Mouse (Mus musculus): ENCODE data around the gene Adrm1. TPM values are rescaled to one million over a fixed set of nuclear protein-coding genes. Genes with fewer than 3 reads are reported as not detected.
"Not testable (repeated sequence)": the region's sequence is repeated elsewhere in the genome, so short reads cannot be mapped to it uniquely, and the experiment has no call there.

The Adrm1 gene
- polyA plus RNA-seq, 1 experiment = 80.0 TPM

DNA sequence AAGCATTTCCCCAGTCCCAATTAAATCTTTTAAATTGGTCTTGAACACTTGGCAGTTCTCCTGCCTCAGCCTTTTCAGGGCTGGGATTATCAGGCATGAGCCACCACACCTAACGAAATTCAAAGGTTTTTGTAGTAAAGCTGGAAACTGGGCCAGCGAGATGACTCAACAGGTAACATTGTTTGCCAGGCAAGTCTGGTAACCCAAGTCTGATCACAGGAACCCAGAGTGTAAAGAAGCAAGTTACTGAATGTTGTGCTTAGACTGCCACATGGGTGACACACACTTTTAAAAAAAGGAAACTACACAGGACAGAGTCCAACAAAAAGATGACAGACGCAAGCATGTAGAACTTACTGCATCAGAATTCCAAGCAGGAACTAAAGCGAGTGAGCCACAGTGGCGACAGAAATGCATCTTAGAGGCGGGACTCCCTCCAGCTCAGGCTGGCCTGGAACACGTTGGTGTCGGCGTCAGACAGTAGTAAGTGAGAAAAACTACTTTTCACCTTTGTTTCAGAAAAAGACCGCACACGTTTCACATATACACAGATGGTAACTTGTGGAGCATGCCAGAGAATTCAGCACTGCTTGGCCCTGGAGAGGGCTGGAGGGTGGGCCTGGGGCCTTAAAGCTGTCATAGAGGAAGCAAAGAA, 1.0 kb upstream of the Adrm1 start:
- H3K4me3 ChIP-seq (ENCODE audit: insufficient read depth, low read depth, low read length) = no peak overlapping the region
- no peaks in the 10 kb centered on the region for H3K27me3 ChIP-seq (replicated peaks; ENCODE audit: control insufficient read depth, insufficient read depth, low read length)
- H3K36me3 ChIP-seq (ENCODE audit: control insufficient read depth, insufficient read depth, low read length) = no peaks in the 10 kb centered on the region
- DNase-seq = no peak
- H3K4me1 ChIP-seq (ENCODE audit: control insufficient read depth, insufficient read depth, low read length) = peaks cover 15% of the 10 kb centered on the region; the same call in 1 of the 2 replicates
- no peak overlapping the region for H3K27ac ChIP-seq (ENCODE audit: insufficient read depth, low read depth, low read length)
- WGBS = 85% methylated on average over 11 of the region's 11 CpGs
- TF ChIP-seq POLR2A (IDR thresholded peaks at IDR 0.05; ENCODE audit: low read depth, low read length) (no peak), CTCF (conservative IDR thresholded peaks at IDR 0.05; ENCODE audit: insufficient read depth, insufficient read length, low read depth, low read length) (no peak)

DNA sequence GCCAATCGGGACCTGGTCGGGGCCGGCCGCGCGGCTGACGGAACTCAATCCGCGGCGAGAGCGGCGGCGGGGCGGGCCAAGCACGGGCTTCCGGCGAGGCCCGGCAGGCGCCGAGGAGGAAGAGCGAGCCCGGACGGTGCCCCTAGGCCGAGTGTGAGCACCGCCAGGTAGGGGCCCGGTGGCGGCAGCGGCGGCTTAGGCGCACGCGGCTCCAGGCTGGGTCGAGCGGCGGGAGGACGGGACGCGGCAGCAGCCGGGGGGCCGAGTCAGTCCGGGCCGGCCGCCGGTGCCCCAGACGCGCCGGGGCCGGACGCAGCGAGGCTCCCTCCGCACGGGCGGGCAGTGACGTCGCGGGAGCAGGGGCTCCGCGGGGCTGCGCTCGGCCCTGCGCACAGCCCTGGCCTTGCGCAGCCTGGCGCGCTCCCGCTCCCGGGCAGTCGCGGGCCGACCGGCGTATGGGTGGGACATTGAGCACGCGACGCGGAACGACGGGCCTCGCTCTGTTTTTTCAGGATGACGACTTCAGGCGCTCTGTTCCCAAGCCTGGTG, 311 bp downstream of the Adrm1 start:
- no peak for DNase-seq
- peak overlapping the region; percentile 94 for H3K4me3 ChIP-seq (ENCODE audit: insufficient read depth, low read depth, low read length)
- WGBS = under 1% methylated on average over 80 of the region's 80 CpGs
- 0 out of 2 replicates have a peak, but pooled peaks cover 1% of the 10 kb centered on the region for H3K36me3 ChIP-seq (ENCODE audit: control insufficient read depth, insufficient read depth, low read length)
- no peaks in the 10 kb centered on the region for H3K27me3 ChIP-seq (replicated peaks; ENCODE audit: control insufficient read depth, insufficient read depth, low read length)
- no peak for TF ChIP-seq CTCF (conservative IDR thresholded peaks at IDR 0.05; ENCODE audit: insufficient read depth, insufficient read length, low read depth, low read length)
- TF ChIP-seq POLR2A (IDR thresholded peaks at IDR 0.05; ENCODE audit: low read depth, low read length) = peak; percentile 17
- peak overlapping the region; percentile 59 for H3K27ac ChIP-seq (ENCODE audit: insufficient read depth, low read depth, low read length)
- peaks cover 15% of the 10 kb centered on the region; the same call in 1 of the 2 replicates for H3K4me1 ChIP-seq (ENCODE audit: control insufficient read depth, insufficient read depth, low read length)

- no peak for DNase-seq
- TF ChIP-seq POLR2A (IDR thresholded peaks at IDR 0.05; ENCODE audit: low read depth, low read length) (no peak), CTCF (conservative IDR thresholded peaks at IDR 0.05; ENCODE audit: insufficient read depth, insufficient read length, low read depth, low read length) (no peak)
- Histone ChIP-seq H3K27me3 (replicated peaks; ENCODE audit: control insufficient read depth, insufficient read depth, low read length) (no peaks in the 10 kb centered on the region), H3K4me1 (ENCODE audit: control insufficient read depth, insufficient read depth, low read length) (peaks cover 15% of the 10 kb centered on the region; the same call in 1 of the 2 replicates), H3K36me3 (ENCODE audit: control insufficient read depth, insufficient read depth, low read length) (peaks cover 5% of the 10 kb centered on the region; the same call in 1 of the 2 replicates), H3K27ac (ENCODE audit: insufficient read depth, low read depth, low read length) (no peak overlapping the region), H3K4me3 (ENCODE audit: insufficient read depth, low read depth, low read length) (peak overlapping the region; percentile 94)
- 2% methylated on average over 9 of the region's 9 CpGs for WGBS
Observed at GRCm38 (mm10) chr2:180172152-180172551, 867 bp downstream of the Adrm1 start.

GRCm38 (mm10) chr2:180173163-180173562, 1.9 kb downstream of the Adrm1 start:
- no peak overlapping the region; the same call in 1 of the 2 replicates for H3K4me3 ChIP-seq (ENCODE audit: insufficient read depth, low read depth, low read length)
- WGBS = 64% methylated on average over 4 of the region's 4 CpGs

GRCm38 (mm10) chr2:180173711-180174110, 2.4 kb downstream of the Adrm1 start:
- not testable (repeated sequence) for H3K36me3 ChIP-seq (ENCODE audit: control insufficient read depth, insufficient read depth, low read length); H3K4me3 ChIP-seq (ENCODE audit: insufficient read depth, low read depth, low read length); DNase-seq; H3K27me3 ChIP-seq (replicated peaks; ENCODE audit: control insufficient read depth, insufficient read depth, low read length); H3K27ac ChIP-seq (ENCODE audit: insufficient read depth, low read depth, low read length)
- WGBS = 60% methylated on average over 8 of the region's 8 CpGs
- peaks cover 15% of the 10 kb centered on the region; the same call in 1 of the 2 replicates for H3K4me1 ChIP-seq (ENCODE audit: control insufficient read depth, insufficient read depth, low read length)

More at GRCm38 (mm10) chr2:180173163-180173562, 1.9 kb downstream of the Adrm1 start:
- no peak overlapping the region for H3K27ac ChIP-seq (ENCODE audit: insufficient read depth, low read depth, low read length)
- peaks cover 9% of the 10 kb centered on the region for H3K36me3 ChIP-seq (ENCODE audit: control insufficient read depth, insufficient read depth, low read length)
- H3K4me1 ChIP-seq (ENCODE audit: control insufficient read depth, insufficient read depth, low read length) = peaks cover 15% of the 10 kb centered on the region; the same call in 1 of the 2 replicates
- TF ChIP-seq CTCF (conservative IDR thresholded peaks at IDR 0.05; ENCODE audit: insufficient read depth, insufficient read length, low read depth, low read length) (peak; percentile 48; the same call in 1 of the 2 replicates), POLR2A (IDR thresholded peaks at IDR 0.05; ENCODE audit: low read depth, low read length) (no peak)
- no peaks in the 10 kb centered on the region for H3K27me3 ChIP-seq (replicated peaks; ENCODE audit: control insufficient read depth, insufficient read depth, low read length)
- peak; percentile 31 for DNase-seq

DNA sequence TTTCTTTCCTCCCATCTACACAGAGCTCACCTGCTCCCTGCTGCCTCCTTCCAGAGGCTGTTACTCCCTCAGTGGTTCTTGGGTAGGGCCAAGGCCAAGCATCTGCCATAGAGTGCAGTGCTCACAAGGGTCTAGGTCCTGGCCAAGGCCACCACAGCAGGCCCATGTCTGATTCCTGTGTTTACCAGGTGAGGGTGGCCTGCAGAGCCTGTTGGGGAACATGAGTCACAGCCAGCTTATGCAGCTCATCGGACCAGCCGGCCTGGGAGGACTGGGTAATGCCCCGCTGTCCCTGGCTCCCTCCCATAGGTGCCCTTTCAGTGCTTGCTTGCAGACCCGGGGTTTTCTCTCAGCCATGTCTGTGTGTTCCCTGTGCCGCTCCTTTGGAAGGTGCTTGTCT, 2.8 kb downstream of the Adrm1 start:
- peaks cover 15% of the 10 kb centered on the region; the same call in 1 of the 2 replicates for H3K4me1 ChIP-seq (ENCODE audit: control insufficient read depth, insufficient read depth, low read length)
- TF ChIP-seq CTCF (conservative IDR thresholded peaks at IDR 0.05; ENCODE audit: insufficient read depth, insufficient read length, low read depth, low read length) (no peak), POLR2A (IDR thresholded peaks at IDR 0.05; ENCODE audit: low read depth, low read length) (no peak)
- H3K27ac ChIP-seq (ENCODE audit: insufficient read depth, low read depth, low read length) = no peak overlapping the region
- H3K27me3 ChIP-seq (replicated peaks; ENCODE audit: control insufficient read depth, insufficient read depth, low read length) = no peaks in the 10 kb centered on the region
- no peak for DNase-seq
- no peak overlapping the region for H3K4me3 ChIP-seq (ENCODE audit: insufficient read depth, low read depth, low read length)
- WGBS = 83% methylated on average over 5 of the region's 5 CpGs
- peaks cover 9% of the 10 kb centered on the region for H3K36me3 ChIP-seq (ENCODE audit: control insufficient read depth, insufficient read depth, low read length)

GRCm38 (mm10) chr2:180175725-180176124, 4.4 kb downstream of the Adrm1 start:
- H3K27me3 ChIP-seq (replicated peaks; ENCODE audit: control insufficient read depth, insufficient read depth, low read length) = no peaks in the 10 kb centered on the region
- TF ChIP-seq POLR2A (IDR thresholded peaks at IDR 0.05; ENCODE audit: low read depth, low read length) (no peak), CTCF (conservative IDR thresholded peaks at IDR 0.05; ENCODE audit: insufficient read depth, insufficient read length, low read depth, low read length) (no peak)
- H3K4me1 ChIP-seq (ENCODE audit: control insufficient read depth, insufficient read depth, low read length) = peaks cover 15% of the 10 kb centered on the region; the same call in 1 of the 2 replicates
- no peak for DNase-seq
- H3K4me3 ChIP-seq (ENCODE audit: insufficient read depth, low read depth, low read length) = no peak overlapping the region
- peaks cover 9% of the 10 kb centered on the region for H3K36me3 ChIP-seq (ENCODE audit: control insufficient read depth, insufficient read depth, low read length)
- WGBS = 90% methylated on average over 7 of the region's 7 CpGs
- no peak overlapping the region for H3K27ac ChIP-seq (ENCODE audit: insufficient read depth, low read depth, low read length)

All from kidney, adult 2 months (tissue).